Mouse (Mus musculus) brain, embryonic 14.5 days (tissue): ENCODE measurements around the gene Bcl11a. TPM values are rescaled to one million over a fixed set of nuclear protein-coding genes. Genes with fewer than 3 reads are reported as not detected.

Experiments
- DNase-seq: peaks from one replicate; pipeline ENCODE4 v3.0.0-alpha.2; 2011; ENCODE audit warnings: low read depth
- CTCF ChIP-seq: fragments of 200-500 bp; IDR thresholded peaks from 2 replicates; pipeline ENCODE4 v1.5.1; 2012; ENCODE audit warnings: inconsistent platforms, mild to moderate bottlenecking, moderate library complexity, borderline replicate concordance; ENCODE audit not compliant: insufficient read depth, insufficient read length; ENCODE audit errors: extremely low read depth
- POLR2A ChIP-seq: fragments of 200-500 bp; IDR thresholded peaks from 2 replicates; pipeline ENCODE4 v1.6.1; 2012; ENCODE audit warnings: mild to moderate bottlenecking, inconsistent platforms, borderline replicate concordance; ENCODE audit not compliant: poor library complexity, insufficient read depth, insufficient read length, severe bottlenecking; ENCODE audit errors: extremely low read depth
- polyA plus RNA-seq: library from polyadenylated mRNA; depleted of rRNA; stranded (reverse); fragments of >200 nt; gene quantifications from 2 replicates; pipeline ENCODE4 v1.2.3, GENCODE M21; 2012

Gene Bcl11a
- polyA plus RNA-seq, 1 experiment, result 88.6 TPM

DNA sequence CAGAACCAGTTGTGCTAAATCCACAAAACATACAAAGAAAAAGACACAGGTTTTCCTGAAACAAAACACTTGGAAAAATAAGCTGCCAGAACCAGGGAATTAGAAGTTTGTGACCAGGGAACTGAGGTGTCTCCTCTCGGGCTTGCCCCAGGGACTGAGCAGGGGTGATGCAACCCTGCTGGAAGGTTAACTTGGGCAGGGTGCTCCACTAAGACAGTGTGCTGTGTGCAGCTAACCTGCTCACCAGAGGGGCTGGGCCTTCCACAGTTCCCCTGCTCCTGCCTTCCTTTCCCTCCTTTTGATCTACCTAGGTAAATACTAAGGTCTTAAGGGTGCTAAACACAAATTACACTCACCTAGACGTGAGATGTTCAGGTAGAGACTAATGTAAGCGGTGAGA is 14.8 kb downstream of the Bcl11a start:
- no peak for DNase-seq
- no peak for TF ChIP-seq POLR2A

DNA sequence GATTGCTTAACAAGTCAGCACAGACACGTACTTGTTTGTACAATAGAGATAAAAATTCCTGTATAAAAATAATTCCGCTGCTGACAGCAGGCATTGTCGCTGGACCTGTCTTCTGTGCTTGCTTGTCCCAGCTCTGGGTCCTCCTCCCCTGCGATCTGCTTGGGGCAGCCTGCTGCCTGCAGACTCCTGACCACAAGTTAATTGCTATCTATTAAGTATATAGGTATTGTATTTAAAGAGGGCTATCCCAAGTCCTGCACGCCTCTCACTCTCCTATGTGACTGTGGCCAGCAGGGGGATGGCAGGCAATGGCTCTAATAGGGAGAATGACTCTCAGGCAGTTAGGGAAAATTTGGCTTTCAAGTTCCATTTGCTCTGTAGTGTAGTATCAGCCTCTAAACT is 16.2 kb downstream of the Bcl11a start:
- DNase-seq, result peak; percentile 65
- TF ChIP-seq CTCF, result peak; percentile 50; the same call in 1 of the 2 replicates
- TF ChIP-seq POLR2A, result no peak

DNA sequence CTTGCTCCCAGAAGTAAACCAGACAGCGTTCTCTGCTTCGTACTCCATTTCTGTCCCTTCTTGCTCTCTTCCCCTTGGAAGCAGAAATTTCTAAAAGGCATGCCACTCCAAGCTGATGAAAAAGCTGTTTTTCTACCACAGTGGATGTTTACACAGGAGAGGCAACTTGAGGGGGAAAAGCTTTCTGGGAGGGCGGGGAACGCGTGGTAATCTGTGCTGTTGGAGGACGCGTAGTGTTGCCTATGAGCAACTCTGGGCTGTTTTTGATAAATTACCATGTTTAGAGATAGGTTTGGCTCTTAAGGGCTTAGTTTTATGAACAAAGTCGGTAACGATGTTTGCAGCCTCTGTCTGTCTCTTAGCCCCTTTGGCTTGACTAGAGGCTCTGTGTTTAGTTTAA is 17.4 kb downstream of the Bcl11a start:
- TF ChIP-seq POLR2A, result no peak
- TF ChIP-seq CTCF, result no peak
- DNase-seq, result peak; percentile 93

DNA sequence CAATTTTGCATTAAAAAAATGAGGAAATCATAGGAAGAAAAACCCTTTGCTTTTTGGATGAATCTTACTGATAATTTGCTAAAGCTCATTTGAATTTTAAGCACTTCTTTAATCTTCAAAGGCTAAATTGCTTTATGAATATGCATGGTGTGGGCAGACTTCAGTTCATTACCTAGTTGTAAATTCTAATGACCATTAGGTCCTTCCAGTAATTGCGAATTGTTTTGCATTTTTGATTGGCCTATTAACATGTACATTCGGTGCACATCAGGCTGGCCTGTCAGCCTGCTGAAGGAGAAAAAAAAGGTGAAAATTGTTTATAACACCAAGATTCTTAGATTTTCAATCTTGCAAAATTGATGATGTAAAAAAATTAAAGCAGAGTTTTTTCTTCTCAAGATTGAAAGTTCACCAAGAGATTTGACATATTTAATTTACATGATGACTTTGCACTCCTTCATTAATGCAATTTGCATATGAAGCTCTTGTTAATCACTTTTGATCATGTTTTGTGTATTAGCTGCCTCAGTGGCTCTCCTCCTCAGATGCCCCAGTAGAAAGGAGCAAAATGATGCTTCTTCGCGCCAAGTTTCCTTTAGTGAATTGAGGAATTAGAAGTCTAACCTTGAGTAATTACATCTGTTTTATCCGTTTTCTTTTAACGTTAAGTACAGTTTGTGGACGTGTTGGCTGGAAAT is 17.9 kb downstream of the Bcl11a start:
- DNase-seq, result peak; percentile 95
- TF ChIP-seq POLR2A, result no peak
- TF ChIP-seq CTCF, result no peak

DNA sequence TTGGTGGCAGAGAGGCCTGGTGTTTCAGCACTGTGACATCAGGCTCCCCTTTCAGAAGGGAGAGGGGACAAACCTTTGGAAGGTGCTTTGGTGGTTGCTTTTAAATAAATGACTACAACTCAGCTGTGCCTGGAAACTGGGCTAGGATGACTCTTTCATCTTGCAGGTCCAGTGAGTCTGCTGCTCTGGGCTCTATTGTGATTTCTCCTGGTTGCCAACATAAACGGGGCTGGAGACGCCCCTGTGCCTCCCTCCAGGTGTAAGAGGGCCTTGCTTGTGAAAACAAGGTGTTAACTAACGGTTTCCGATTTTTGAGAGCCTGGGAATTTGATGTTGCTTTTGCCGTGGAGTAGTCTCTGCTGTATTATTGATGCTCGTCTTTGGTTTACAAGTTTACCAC is 18.6 kb downstream of the Bcl11a start:
- no peak for DNase-seq
- TF ChIP-seq POLR2A (no peak), CTCF (no peak)

DNA sequence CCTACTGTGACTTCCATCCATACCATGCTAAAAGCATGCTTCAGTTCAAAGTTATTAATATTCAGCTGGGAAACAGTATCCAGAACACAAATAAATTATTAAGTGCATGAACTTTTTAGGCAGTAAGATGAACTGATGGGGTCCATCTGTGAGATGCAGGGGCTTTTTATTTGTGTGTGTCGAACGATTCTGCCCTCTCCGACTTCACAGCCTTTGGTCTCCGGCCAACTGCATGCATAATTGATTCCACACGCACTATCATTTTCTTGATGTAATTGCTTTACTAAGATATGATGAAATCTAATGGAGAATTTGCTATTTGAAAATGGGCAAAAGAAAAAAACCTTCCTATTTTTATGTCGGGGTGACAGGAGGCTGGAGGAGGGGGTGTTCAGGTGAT is 19.2 kb downstream of the Bcl11a start:
- TF ChIP-seq CTCF (no peak), POLR2A (no peak)
- DNase-seq, result peak; percentile 72

DNA sequence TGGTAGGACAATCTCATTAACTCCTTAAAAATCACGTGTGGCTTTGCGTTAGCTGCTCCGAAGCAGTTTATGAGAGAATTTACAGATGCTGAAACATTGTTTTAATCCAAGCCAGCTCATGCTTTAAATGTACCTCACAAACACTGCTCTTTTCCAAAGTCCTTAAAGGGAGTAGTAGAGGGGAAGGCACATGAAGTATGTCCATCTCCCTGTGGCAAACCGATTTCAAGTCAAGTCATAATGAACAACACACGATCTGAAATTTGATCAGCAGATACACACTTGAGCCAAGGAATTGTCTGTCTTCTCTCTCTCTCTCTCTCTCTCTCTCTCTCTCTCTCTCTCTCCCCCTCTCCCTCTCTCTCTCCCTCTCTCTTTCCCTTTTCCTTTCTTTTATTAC is 20.2 kb downstream of the Bcl11a start:
- peak; percentile 39 for DNase-seq
- TF ChIP-seq CTCF, result no peak
- TF ChIP-seq POLR2A, result no peak

DNA sequence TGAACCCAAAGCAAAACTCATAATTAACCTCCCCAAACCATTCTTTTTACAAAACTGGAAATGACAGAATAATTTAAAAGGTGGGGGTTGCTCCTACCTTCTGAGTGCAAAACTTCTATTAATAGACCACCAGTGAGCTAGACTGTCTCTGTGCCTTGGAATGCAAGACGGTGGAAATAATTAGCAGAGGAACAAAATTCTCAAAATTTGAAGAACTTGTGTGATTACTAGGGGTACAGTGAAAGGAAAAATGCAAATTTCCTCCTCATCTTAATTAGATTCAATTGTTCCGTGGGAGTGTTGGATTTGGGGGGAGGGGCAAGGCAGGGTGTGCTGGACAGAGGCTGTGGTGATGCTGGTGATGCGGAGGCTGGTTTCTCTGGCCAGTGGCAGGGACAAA is 20.8 kb downstream of the Bcl11a start:
- DNase-seq, result peak; percentile 66
- no peak for TF ChIP-seq CTCF
- TF ChIP-seq POLR2A, result no peak

DNA sequence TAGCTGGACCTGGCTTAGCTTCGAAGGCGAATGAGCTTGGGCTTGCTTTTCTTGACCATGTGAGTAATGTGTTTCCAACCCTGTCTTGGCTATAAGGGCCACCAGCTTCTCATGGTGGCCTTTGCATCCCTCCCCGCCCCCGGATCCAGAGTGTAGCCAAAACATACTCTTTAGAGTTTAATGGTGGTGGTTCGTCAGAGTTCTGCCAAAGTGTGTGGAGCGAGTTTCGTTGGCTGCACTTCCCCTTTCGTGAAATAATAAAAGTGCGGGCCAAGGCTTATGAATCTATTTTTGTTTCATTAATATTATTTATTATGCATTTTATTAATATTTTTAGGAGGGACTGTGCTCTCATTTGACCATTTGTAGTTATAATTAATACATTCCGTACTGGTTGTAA is 21.4 kb downstream of the Bcl11a start:
- no peak for DNase-seq
- TF ChIP-seq CTCF, result no peak
- no peak for TF ChIP-seq POLR2A

DNA sequence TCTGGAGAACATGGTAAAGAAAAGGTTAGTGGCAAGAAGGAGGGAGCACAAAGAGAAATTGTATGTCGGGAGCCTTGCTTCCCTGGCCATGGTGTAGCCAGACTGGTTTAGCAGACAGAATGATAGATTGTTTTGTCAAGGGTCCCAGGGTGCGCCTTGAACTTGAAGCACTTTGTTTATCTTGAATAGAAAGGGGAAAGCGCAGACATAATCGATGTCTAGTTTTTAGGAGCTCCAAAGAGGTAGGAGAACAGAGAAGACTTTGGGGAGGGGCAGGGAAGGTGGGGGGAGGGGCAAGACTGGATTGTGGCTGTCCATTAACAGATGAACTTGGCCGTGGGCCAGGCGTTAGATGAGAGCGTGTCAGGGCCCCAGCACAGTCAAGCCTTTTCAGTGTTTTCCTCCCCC is 22.0 kb downstream of the Bcl11a start:
- peak; percentile 88 for DNase-seq
- no peak for TF ChIP-seq POLR2A
- no peak for TF ChIP-seq CTCF

DNA sequence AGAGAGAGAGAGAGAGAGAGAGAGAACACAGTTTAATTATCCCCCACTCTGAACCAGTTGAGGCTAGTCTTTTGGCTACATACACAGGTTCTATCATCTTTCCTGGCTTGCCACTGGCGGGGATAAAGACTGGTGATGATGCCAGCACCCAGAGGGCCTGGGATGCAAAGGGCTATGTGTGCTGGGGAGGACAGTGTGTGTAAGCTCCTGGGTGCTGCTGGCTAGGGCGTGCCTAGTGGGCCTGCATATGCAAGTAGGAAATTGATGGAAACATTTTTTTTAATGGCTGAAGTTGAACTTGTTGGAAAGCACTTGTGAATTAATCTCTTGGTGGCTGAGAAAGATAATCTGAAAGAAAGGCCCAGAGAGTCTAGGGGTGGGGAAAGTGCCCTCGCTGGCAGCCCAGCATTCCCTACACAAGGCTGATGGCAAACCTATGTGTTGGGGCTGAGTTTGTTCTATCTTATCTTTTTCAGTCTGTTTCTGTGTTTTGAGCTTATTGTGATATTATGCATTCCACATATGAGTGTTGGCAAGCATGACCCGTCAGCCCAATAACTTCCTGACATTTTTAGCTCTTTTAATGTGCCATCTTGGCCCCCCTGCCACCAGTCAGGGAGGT is 22.7 kb downstream of the Bcl11a start:
- no peak for TF ChIP-seq POLR2A
- no peak for TF ChIP-seq CTCF

DNA sequence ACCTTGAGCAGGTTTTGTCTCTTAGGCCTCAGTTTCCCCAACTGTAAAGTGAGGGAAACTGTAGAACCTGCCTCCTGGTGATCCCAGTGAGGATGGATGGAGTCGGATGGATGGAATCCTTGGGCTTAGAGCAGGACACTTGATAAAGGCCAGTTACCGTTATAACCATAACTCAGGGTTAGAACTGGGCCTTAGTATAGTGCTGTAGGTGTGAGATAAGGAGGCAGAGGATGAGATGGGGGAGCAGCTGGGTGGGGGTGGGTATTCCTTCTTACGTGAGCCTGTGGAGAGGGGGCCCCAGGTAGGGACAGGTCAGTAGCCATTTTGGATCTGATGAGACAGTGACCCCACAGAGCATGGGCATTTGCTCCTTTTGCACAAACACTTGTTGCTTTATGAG is 23.8 kb downstream of the Bcl11a start:
- no peak for DNase-seq
- no peak for TF ChIP-seq CTCF
- TF ChIP-seq POLR2A, result no peak

More for the DNA sequence above, 22.7 kb downstream of the Bcl11a start:
- DNase-seq, result peak; percentile 78

DNA sequence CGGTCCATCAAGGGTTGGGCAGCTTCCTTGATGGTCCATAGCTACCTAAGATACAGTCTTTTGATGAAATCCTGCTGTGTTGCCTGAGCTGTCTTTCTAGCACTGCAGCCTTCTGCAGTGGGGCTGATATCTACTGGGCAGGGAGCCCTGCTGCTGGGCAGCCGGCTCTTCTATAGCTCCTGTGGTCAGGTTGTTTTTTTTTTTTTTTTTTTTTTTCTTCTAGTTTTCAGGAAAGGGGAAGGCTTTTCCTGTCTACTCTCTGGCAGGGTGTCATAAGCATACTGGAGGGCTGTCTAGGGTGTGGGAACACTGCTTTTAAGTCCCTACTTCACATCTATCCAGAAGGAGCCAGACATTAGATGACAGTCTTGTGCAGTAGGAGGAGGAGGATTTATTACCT is 24.5 kb downstream of the Bcl11a start:
- DNase-seq, result no peak
- TF ChIP-seq POLR2A (no peak), CTCF (no peak)

DNA sequence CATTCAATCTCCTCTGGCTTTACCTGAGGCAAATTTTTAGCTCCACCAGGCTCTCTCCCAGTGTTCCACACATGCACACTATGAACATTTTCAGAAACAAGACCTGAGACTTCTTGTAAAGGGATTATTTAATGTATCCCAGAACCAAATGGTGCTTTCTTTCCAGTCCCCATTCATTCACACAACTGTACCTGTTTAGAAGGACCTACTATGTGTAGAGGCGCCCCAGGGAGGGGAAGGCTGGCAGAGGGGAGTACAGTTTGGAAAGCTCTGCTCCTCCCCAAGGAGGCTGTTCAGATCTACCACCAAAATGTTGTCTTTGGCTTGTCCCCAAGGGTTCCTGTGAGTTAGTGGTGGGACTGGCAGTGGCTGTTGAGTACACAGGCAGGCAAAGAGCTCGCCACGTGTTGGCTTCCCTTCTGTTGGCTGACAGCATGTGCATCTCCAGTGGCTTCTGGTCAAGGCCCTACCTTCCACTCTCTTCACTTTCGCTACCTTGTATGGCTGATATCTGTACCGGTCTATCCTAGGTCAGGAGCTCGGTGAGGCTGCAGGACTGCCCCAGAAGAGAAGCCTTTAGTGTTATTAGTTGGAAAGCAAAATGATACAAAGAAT is 25.4 kb downstream of the Bcl11a start:
- DNase-seq, result no peak
- no peak for TF ChIP-seq CTCF
- TF ChIP-seq POLR2A, result no peak

DNA sequence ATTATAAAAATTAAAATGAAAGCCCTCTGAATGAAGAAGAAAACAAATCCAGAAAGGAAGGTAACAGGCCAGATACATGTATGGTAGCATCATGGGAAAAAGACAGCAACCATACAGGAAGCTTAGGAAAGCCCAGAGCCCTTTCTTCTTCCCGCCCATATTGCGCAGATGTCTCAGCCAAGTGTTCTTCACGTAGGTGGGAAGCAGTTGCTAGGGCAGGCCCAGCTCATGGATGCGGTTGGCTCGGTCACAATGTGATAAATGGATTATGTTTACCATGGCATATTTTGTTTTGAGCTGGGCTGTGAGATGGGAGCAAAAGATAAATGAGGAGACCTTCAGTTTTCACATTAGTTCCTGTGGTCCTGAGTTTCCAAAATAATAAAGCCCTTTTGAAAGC is 29.6 kb downstream of the Bcl11a start:
- TF ChIP-seq CTCF (no peak), POLR2A (no peak)
- DNase-seq, result no peak

DNA sequence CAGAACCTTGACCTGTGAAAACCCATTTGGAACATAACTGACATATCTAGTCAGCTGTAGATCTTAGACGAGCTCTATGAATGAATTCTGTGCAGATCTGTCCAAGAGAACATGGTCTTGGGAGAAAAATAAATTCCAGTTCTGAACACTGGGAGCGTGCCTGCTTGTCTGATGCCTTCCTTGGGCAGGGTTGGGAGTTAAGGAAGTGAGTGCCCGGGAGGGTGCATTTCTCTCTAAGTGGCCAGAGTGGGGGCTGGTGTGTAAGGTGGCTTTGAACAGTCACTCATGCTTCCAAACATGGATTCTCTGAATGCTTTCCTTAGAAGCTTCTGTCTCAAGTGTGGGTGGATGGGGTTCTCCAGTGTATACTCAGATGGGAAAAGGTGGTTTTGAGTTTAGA is 31.1 kb downstream of the Bcl11a start:
- no peak for DNase-seq

More for the DNA sequence above, 31.1 kb downstream of the Bcl11a start:
- TF ChIP-seq POLR2A (no peak), CTCF (peak; percentile 2; the same call in 1 of the 2 replicates)
